Mouse (Mus musculus): Measurements from ENCODE around the gene Sh2d3c. TPM values are rescaled to one million over a fixed set of nuclear protein-coding genes. Genes with fewer than 3 reads are reported as not detected.

The Sh2d3c gene
- total RNA-seq, 2 experiments from 2014 or later = 11.2 to 14.3 TPM

DNA sequence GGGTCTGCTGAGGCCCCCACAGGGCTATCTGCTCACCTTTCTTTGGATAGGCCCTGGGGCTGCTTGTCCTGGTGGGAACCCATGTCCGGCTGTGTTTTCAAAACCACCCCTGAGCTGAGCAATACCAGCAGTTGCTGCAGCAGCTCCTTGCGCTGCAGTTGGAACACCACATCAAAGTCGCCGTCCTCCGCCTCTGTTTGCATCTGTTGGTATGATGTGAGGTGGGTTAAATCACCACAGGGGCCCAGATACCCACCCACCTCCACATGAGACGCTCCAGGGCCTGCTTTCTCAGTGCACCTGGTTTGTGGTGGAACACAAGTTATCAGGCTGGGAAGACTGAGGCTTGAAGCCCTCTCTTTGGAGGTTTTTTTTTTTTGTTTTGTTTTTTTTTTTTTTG lies 57.2 kb downstream of the Sh2d3c start:
- no peak for ATAC-seq (replicated peaks; ENCODE audit: poor library complexity, severe bottlenecking)

DNA sequence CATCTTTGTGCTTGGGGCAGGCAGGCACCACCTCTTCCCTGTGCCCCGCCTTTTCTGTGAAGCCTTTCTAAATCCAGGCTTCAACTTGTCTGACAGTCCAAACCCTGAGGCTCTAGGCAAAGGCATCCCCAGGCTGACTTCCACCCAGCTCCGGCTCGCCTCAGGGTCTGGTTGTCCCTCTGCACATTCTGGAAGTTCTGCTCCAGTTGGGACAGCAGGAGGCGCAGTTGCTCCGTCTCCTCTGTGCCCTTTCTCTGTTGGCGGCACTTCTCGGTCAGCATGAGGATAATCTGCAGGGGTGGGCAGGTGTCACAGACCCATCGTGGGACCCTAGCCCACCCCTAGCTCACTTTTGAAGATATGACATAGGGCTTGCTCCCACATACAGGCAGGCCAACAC lies 58.3 kb downstream of the Sh2d3c start:
- peak; percentile 37 for ATAC-seq (replicated peaks; ENCODE audit: poor library complexity, severe bottlenecking)

DNA sequence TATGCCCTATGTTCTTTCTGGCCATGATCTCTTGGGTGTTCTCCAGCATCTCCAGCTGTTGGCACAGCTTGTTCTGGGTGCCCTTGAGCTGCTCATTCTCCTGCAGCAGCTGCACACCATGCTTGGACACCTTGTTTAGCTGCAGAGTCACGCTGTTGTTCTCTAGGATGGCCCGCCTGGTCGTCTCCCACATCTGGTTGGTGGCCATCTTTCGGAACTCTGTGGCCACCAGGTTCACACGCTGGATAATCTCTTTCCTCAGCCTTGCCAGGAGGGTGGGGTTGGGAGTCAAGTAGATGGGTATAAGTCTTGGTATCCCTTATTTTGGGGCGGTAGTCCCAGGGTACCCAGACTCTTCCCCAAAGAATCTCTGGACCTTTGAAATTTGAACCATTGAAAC lies 58.9 kb downstream of the Sh2d3c start:
- no peak for ATAC-seq (replicated peaks; ENCODE audit: poor library complexity, severe bottlenecking)

DNA sequence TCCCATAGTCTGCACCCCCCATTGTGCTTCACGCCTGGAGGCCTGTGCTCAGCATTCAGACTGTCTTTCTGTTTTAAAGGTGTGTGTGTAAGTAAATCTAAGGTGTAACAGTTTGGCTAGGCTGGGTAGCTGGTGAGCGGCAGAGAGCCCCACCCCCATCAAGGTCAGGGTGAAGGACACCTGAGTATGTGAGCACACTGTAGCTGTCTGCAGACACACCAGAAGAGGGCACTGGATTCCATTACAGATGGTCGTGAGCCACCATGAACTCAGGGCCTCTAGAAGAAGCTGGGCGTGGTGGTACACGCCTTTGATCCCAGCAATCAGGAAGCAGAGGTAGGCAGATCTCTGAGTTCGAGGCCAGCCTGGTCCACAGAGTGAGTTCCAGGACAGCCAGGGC lies 60.9 kb downstream of the Sh2d3c start:
- ATAC-seq (replicated peaks; ENCODE audit: poor library complexity, severe bottlenecking) = no peak

DNA sequence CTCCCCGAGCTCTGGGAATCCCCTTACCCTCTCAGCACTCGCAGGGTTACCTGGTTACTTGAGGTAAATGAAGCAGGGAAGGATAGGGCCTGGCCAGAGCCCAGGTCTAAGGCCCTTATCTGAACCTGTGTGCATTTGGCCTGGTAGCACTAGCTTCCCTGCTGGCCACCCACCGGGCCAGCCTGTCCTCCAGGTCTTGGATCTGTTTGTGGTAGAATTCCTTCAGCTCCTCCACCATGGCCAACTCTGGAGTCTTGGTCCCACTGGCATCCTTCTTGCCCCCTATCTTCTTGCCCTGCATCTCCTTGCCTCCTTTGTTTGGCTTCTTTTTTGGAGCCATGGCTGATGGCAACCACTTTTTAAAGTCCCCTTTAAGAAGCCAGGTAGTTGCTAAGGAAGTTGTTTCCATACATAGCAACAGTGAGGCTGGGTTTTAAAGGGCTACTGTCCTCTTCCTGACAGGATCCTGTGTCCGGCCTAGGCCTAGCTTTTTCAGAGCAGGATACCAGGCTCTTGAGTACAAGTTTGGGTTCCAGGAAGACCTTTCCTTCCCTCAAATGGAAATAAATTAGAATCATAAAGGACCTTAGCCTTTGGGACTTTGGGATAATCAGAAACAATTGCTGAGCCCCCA lies 63.3 kb downstream of the Sh2d3c start, which contains the start of gene Cfap157:
Gene Cfap157 (minus strand): TSS at position 381 of the 634 bp plus-strand sequence.
- no peak for ATAC-seq (replicated peaks; ENCODE audit: poor library complexity, severe bottlenecking)

GRCm38 (mm10) chr2:32787176-32787575 lies 66.3 kb downstream of the Sh2d3c start:
- no peak for ATAC-seq (replicated peaks; ENCODE audit: poor library complexity, severe bottlenecking)

DNA sequence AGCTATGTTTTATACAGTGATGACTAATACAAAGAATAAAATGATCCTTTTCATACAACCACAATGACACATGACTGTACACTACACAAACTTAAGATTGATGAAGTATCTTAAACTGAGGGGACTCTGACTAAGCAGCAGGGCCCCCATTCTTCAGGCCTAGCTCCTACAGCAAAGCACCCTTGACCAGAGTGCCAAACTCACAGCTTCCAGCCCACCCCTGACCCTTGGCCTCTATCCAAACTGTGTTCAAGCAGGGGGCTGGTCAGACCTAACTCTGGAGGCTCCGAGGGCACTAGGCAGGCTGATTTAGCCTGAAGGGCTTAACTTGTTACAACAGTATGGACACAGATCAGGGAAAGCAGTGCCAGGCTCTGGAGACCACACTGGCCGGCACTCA lies 67.7 kb downstream of the Sh2d3c start:
- ATAC-seq (replicated peaks; ENCODE audit: poor library complexity, severe bottlenecking) = no peak

DNA sequence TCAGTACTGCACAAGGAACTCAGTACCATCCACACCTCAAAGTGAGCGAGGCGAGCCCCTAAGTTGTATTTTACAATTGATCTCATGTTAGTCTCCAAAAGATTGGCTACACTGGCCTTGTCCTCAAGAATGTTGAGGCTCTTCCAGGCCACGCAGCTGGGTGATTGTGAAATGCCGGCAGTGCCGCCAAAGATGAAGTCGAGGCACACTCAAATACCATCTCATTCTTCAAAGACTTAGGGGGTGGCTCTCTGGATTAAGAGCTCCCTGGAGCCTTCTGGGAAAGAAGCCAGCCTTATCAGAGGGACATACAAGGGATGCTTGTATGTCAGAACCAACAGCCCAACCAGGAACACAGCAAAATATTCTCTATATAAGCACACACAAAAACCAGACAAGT lies 70.4 kb downstream of the Sh2d3c start:
- no peak for ATAC-seq (replicated peaks; ENCODE audit: poor library complexity, severe bottlenecking)

DNA sequence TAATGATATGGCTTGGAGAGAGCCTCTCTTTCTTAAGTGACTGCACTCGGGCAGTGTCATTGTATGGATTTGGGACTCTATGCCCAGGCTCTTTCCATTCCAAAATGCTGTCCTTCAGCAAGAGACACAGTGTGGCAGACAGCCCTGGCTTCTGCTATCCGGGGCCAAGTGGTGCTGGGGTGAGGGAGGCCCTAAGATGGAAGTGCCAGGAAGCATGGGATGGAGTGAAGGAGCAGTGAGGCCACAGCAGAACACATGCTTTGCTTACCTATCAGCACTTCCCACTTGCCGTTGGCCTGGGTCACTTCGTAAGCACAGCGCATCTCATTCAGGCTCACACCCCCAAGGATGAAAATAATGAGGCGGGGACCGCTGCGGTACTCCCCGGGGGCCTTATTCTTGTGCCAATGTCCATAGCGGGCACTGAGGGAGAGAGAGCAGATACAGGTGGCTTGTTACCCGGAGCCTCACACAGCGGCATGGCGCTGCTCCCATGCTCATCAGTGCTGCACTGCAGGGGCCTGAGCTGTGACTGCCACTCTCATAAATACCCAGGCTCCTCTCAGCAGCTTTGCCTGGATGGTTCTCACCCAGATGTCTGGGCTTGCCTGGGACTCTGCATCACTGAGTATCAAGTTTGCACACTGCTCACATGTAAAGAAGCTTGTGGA lies 75.0 kb downstream of the Sh2d3c start:
- no peak for ATAC-seq (replicated peaks; ENCODE audit: poor library complexity, severe bottlenecking)

DNA sequence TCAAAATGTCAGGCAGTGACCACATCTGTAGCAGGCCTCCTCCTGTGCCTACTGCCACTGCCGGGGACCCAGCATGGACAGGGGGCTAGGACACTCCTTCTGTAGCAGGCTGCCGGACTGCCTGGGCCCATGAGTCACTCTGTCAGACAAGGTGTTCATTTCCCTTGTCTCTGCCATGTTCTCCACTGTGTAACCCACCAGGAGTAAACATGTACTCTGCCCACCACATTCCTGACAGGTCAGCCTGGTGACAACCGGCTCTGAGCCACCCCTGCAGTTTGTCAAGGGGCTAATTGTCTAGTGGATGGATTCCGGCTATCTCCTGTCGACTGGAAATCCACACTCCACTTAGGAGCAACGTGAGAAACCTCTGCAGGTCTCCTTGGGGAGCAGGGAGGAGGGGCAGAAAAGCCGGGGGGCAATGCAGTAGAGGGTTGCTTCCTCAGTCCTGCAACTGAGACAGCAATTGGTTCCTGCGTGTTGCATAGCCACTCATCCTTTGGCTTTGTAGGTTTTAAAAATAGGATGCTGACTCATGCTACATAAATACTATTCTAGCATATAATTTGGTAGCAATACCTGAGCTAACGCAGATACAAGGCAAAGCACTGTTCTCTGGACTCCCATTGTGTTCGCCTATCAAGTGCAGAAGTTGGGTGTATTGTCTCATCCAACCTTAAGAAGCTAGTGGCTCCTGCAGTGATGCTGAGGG lies 77.6 kb downstream of the Sh2d3c start:
- ATAC-seq (replicated peaks; ENCODE audit: poor library complexity, severe bottlenecking) = no peak

Other genes with a start within 250 kb of the Sh2d3c start
- 2.4 and 3.8 TPM in 2 replicates for gene Fam102a, start 185.7 kb upstream of the Sh2d3c start, total RNA-seq (2014; fragmentation: Nextera tagmentation)
- 1.3 and 1.5 TPM in 2 replicates for gene Fam102a, start 185.7 kb upstream of the Sh2d3c start, total RNA-seq (2017)
- 93.4 and 126 TPM in 2 replicates for gene Dpm2, start 150.2 kb upstream of the Sh2d3c start, total RNA-seq (2014; fragmentation: Nextera tagmentation)
- gene Dpm2, start 150.2 kb upstream of the Sh2d3c start, total RNA-seq (2017) = 32.8 and 33.4 TPM in 2 replicates
- gene Pip5kl1, start 146.3 kb upstream of the Sh2d3c start, total RNA-seq (2014; fragmentation: Nextera tagmentation) = 1.8 TPM in 1 of 2 replicates, not detected in the other
- not detected in 2 replicates for gene Pip5kl1, start 146.3 kb upstream of the Sh2d3c start, total RNA-seq (2017)
- not detected in 2 replicates for gene 9430097D07Rik, start 145.4 kb upstream of the Sh2d3c start, total RNA-seq (2014; fragmentation: Nextera tagmentation)
- gene 9430097D07Rik, start 145.4 kb upstream of the Sh2d3c start, total RNA-seq (2017) = not detected in 2 replicates
- gene St6galnac4, start 134.0 kb upstream of the Sh2d3c start, total RNA-seq (2014; fragmentation: Nextera tagmentation) = 37.5 and 51.7 TPM in 2 replicates
- gene St6galnac4, start 134.0 kb upstream of the Sh2d3c start, total RNA-seq (2017) = 26.0 and 31.9 TPM in 2 replicates
- 16.2 and 19.0 TPM in 2 replicates for gene St6galnac6, start 121.3 kb upstream of the Sh2d3c start, total RNA-seq (2014; fragmentation: Nextera tagmentation)
- 11.3 and 14.2 TPM in 2 replicates for gene St6galnac6, start 121.3 kb upstream of the Sh2d3c start, total RNA-seq (2017)
- gene Ak1, start 99.3 kb upstream of the Sh2d3c start, total RNA-seq (2014; fragmentation: Nextera tagmentation) = 3.4 TPM in 1 of 2 replicates, not detected in the other
- gene Ak1, start 99.3 kb upstream of the Sh2d3c start, total RNA-seq (2017) = 0.78 and 3.3 TPM in 2 replicates
- 11.0 and 28.9 TPM in 2 replicates for gene Eng, start 74.5 kb upstream of the Sh2d3c start, total RNA-seq (2014; fragmentation: Nextera tagmentation)
- gene Eng, start 74.5 kb upstream of the Sh2d3c start, total RNA-seq (2017) = 4.0 and 6.0 TPM in 2 replicates
- 24.2 and 34.0 TPM in 2 replicates for gene Fpgs, start 16.9 kb upstream of the Sh2d3c start, total RNA-seq (2014; fragmentation: Nextera tagmentation)
- gene Fpgs, start 16.9 kb upstream of the Sh2d3c start, total RNA-seq (2017) = 19.0 and 20.7 TPM in 2 replicates
- gene Cdk9, start 8.0 kb upstream of the Sh2d3c start, total RNA-seq (2014; fragmentation: Nextera tagmentation) = 89.5 and 102 TPM in 2 replicates
- 44.8 and 54.3 TPM in 2 replicates for gene Cdk9, start 8.0 kb upstream of the Sh2d3c start, total RNA-seq (2017)
- gene 6330409D20Rik, start 20.0 kb downstream of the Sh2d3c start, total RNA-seq (2014; fragmentation: Nextera tagmentation) = not detected in 2 replicates
- gene 6330409D20Rik, start 20.0 kb downstream of the Sh2d3c start, total RNA-seq (2017) = not detected in 2 replicates
- 15.4 and 33.4 TPM in 2 replicates for gene Tor2a, start 36.2 kb downstream of the Sh2d3c start, total RNA-seq (2014; fragmentation: Nextera tagmentation)
- 19.0 and 28.7 TPM in 2 replicates for gene Tor2a, start 36.2 kb downstream of the Sh2d3c start, total RNA-seq (2017)
- gene Ttc16, start 54.6 kb downstream of the Sh2d3c start, total RNA-seq (2014; fragmentation: Nextera tagmentation) = 0.15 TPM in 1 of 2 replicates, not detected in the other
- 0.09 and 0.26 TPM in 2 replicates for gene Ttc16, start 54.6 kb downstream of the Sh2d3c start, total RNA-seq (2017)
- gene Ptrh1, start 54.7 kb downstream of the Sh2d3c start, total RNA-seq (2014; fragmentation: Nextera tagmentation) = 3.5 and 4.7 TPM in 2 replicates
- 2.9 and 3.0 TPM in 2 replicates for gene Ptrh1, start 54.7 kb downstream of the Sh2d3c start, total RNA-seq (2017)
- gene Cfap157, start 63.4 kb downstream of the Sh2d3c start, total RNA-seq (2014; fragmentation: Nextera tagmentation) = not detected in 2 replicates
- not detected in 2 replicates for gene Cfap157, start 63.4 kb downstream of the Sh2d3c start, total RNA-seq (2017)
- gene Stxbp1, start 126.2 kb downstream of the Sh2d3c start, total RNA-seq (2014; fragmentation: Nextera tagmentation) = 3.5 and 6.3 TPM in 2 replicates
- gene Stxbp1, start 126.2 kb downstream of the Sh2d3c start, total RNA-seq (2017) = 1.3 and 1.6 TPM in 2 replicates
- gene Fam129b, start 155.1 kb downstream of the Sh2d3c start, total RNA-seq (2014; fragmentation: Nextera tagmentation) = 7.9 and 20.5 TPM in 2 replicates
- 6.2 and 9.6 TPM in 2 replicates for gene Fam129b, start 155.1 kb downstream of the Sh2d3c start, total RNA-seq (2017)
- 3,079 and 3,298 TPM in 2 replicates for gene Rpl12, start 240.5 kb downstream of the Sh2d3c start, total RNA-seq (2014; fragmentation: Nextera tagmentation)
- 2,139 and 2,991 TPM in 2 replicates for gene Rpl12, start 240.5 kb downstream of the Sh2d3c start, total RNA-seq (2017)
- gene Lrsam1, start 240.6 kb downstream of the Sh2d3c start, total RNA-seq (2014; fragmentation: Nextera tagmentation) = 9.6 and 14.7 TPM in 2 replicates
- 2.8 and 3.2 TPM in 2 replicates for gene Lrsam1, start 240.6 kb downstream of the Sh2d3c start, total RNA-seq (2017)